Mouse (Mus musculus): ENCODE data around the gene Cdkn1a. TPM values are rescaled to one million over a fixed set of nuclear protein-coding genes. Genes with fewer than 3 reads are reported as not detected.
A peak's percentile ranks its signal among the peaks of the same experiment; 100 is the strongest.

Gene Cdkn1a
- polyA plus RNA-seq, 1 experiment from 2014 or later: 43.3 TPM

DNA sequence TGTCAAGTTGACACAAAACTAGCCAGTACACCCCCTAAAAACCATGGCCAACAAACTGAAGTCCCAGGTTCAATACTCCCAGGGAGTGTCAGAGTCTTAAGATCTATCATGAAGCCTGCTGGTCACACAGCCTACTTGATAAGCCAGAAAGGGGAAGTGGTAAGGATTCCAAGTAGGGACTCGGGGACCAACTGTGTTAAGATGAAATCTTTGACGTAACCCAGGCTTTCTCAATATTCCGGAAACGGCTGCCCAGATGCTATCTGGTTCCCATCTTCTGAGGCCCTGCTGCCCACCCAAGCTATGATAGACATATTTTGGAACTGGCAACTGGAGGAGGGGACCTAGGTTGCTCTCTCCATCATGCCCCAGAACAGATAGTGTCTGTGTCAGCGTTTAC, 20.6 kb downstream of the Cdkn1a start:
- DNase-seq (ENCODE audit: low spot score): no peak
- Histone ChIP-seq H3K9ac (ENCODE audit: low read length) (no peak overlapping the region), H3K4me1 (ENCODE audit: control insufficient read depth, insufficient read depth, low read length) (no peaks in the 10 kb centered on the region), H3K27ac (ENCODE audit: low read depth, low read length) (no peak overlapping the region), H3K4me2 (ENCODE audit: low read length) (no peak overlapping the region), H3K9me3 (replicated peaks; ENCODE audit: control insufficient read depth, low read length) (no peaks in the 10 kb centered on the region), H3K4me3 (ENCODE audit: low read depth, low read length) (no peak overlapping the region), H3K36me3 (ENCODE audit: control insufficient read depth, insufficient read depth, low read length) (no peaks in the 10 kb centered on the region), H3K27me3 (replicated peaks; ENCODE audit: control insufficient read depth, insufficient read depth, low read length) (no peaks in the 10 kb centered on the region)
- no peak for ATAC-seq
- WGBS: 89% methylated on average over 5 of the region's 5 CpGs

DNA sequence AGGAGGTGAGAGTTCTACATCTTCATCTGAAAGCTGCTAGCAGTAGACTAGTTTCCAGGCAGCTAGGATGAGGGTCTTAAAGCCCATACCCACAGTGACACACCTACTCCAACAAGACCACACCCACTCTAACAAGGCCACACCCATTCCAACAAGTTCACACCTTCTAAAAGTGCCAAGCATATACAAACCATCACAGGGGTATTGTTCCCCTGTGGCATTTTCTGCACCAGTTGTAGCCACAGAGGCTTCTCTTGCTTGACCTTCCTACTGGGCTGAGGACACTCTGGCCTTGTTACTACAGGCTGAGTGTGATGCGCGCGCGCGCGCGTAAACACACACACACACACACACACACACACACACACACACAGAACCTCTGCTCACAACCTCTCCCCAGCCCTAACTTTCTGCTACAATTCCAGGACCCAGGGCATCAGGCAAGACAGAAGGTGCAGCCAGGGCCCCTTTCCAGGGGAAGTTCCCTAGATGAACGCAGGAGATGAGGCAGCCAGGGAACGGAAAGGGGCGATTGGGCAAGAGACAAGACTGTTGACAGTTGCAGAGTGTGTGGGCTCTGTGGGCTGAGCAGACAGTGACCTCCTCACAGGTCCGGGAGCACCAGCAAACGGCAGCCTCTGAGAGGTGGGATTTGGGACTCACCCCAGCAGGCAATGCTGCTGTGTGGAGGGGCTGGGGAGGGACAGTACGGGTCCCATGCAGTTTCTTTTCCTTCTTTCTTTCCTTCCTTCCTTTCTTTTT, 23.0 kb downstream of the Cdkn1a start, which contains the start of gene Rab44:
Gene Rab44 (plus strand): TSS at position 555 of the 762 bp plus-strand sequence.
- no peak within 1 kb of the TSS for H3K9ac ChIP-seq (ENCODE audit: low read length)
- no peaks in the 10 kb centered on the region for H3K27me3 ChIP-seq (replicated peaks; ENCODE audit: control insufficient read depth, insufficient read depth, low read length)
- ATAC-seq (no peak), DNase-seq (ENCODE audit: low spot score) (no peak)
- 96% methylated on average over 13 of the region's 13 CpGs for WGBS
- H3K27ac ChIP-seq (ENCODE audit: low read depth, low read length): no peak within 1 kb of the TSS
- no peaks in the 10 kb centered on the region for H3K36me3 ChIP-seq (ENCODE audit: control insufficient read depth, insufficient read depth, low read length)
- no peak within 1 kb of the TSS for H3K4me2 ChIP-seq (ENCODE audit: low read length)
- no peaks in the 10 kb centered on the region for H3K4me1 ChIP-seq (ENCODE audit: control insufficient read depth, insufficient read depth, low read length)
- no peak within 1 kb of the TSS for H3K4me3 ChIP-seq (ENCODE audit: low read depth, low read length)
- no peaks in the 10 kb centered on the region for H3K9me3 ChIP-seq (replicated peaks; ENCODE audit: control insufficient read depth, low read length)

DNA sequence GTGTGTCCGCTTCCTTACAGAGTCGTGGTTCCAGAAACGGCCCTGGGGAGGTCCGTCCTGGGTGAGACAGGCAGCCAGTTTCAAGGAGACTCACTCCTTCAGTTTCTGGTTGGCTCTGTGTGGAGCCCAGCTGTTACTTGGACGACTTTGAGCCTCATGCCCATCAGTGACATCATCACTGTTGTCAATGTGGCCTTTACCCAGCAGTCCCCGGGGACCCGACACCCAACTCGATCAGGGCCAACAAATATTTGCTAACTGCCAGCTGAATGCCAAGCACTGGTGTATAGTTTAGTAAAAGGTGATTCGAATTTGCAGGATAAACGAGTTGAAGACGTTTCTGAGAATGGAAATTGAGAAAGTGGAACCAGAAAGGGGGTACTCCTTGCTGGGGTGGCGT, 25.2 kb downstream of the Cdkn1a start:
- H3K4me2 ChIP-seq (ENCODE audit: low read length): no peak overlapping the region
- no peaks in the 10 kb centered on the region for H3K9me3 ChIP-seq (replicated peaks; ENCODE audit: control insufficient read depth, low read length)
- ATAC-seq: no peak
- H3K4me3 ChIP-seq (ENCODE audit: low read depth, low read length): no peak overlapping the region
- WGBS: 75% methylated on average over 12 of the region's 12 CpGs
- no peak for DNase-seq (ENCODE audit: low spot score)
- no peaks in the 10 kb centered on the region for H3K4me1 ChIP-seq (ENCODE audit: control insufficient read depth, insufficient read depth, low read length)
- no peaks in the 10 kb centered on the region for H3K36me3 ChIP-seq (ENCODE audit: control insufficient read depth, insufficient read depth, low read length)
- H3K27me3 ChIP-seq (replicated peaks; ENCODE audit: control insufficient read depth, insufficient read depth, low read length): no peaks in the 10 kb centered on the region
- no peak overlapping the region for H3K27ac ChIP-seq (ENCODE audit: low read depth, low read length)
- H3K9ac ChIP-seq (ENCODE audit: low read length): no peak overlapping the region

DNA sequence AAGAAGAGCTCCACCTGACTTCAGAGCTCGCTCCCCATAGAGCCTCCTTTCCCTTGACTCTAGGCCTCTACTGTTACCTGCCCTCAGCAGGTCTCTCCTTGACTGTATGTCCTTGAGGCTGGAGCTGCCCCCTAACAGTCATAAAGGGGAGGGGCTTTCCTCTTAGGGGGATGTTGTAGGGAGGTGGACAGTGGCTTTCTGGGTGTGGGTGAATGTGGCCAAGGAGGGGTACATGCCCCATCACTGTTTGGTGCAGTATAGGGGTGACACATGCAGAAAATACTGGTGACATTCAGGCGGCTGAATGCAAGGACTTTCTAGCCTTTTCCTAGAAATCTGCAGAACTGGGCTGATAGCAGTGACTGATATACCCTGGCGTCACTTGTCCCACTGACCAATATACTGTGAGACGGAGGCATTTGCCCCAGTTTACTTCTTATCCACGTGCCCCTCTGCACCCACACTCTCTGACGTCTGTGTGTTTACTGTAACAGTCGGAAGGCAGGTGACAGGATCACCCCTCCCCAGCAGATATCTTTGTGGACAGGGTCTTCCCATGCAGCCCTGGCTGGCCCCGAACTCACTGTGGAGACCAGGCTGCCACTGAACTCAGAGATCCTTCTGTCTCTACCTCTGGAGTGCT, 26.4 kb downstream of the Cdkn1a start:
- Histone ChIP-seq H3K36me3 (ENCODE audit: control insufficient read depth, insufficient read depth, low read length) (no peaks in the 10 kb centered on the region), H3K27me3 (replicated peaks; ENCODE audit: control insufficient read depth, insufficient read depth, low read length) (no peaks in the 10 kb centered on the region), H3K4me3 (ENCODE audit: low read depth, low read length) (no peak overlapping the region), H3K27ac (ENCODE audit: low read depth, low read length) (no peak overlapping the region), H3K4me1 (ENCODE audit: control insufficient read depth, insufficient read depth, low read length) (no peaks in the 10 kb centered on the region), H3K4me2 (ENCODE audit: low read length) (no peak overlapping the region), H3K9me3 (replicated peaks; ENCODE audit: control insufficient read depth, low read length) (no peaks in the 10 kb centered on the region), H3K9ac (ENCODE audit: low read length) (no peak overlapping the region)
- no peak for ATAC-seq
- WGBS: 78% methylated on average over 8 of the region's 8 CpGs
- no peak for DNase-seq (ENCODE audit: low spot score)

DNA sequence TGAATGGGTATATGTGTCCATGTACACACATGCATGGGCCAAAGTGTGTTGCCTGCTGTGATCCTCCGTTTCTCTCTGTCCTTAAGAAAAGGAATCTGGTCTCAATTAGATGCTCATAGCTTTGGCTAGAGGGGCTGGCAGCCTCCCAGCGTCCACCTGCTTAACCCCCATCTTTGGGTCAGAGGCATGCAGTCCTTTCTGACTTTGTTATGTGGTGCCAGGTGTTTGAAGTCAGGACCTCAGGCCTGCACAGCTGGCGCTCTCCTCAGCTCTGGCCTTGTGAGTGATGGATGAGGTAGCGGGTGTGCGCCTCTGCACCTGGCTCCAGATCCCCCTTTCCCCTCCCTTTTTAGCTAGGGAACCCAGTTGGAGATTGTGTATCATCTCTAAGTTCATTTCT, 27.3 kb downstream of the Cdkn1a start:
- Histone ChIP-seq H3K4me2 (ENCODE audit: low read length) (no peak overlapping the region), H3K27me3 (replicated peaks; ENCODE audit: control insufficient read depth, insufficient read depth, low read length) (no peaks in the 10 kb centered on the region), H3K9ac (ENCODE audit: low read length) (no peak overlapping the region), H3K36me3 (ENCODE audit: control insufficient read depth, insufficient read depth, low read length) (no peaks in the 10 kb centered on the region), H3K27ac (ENCODE audit: low read depth, low read length) (no peak overlapping the region), H3K4me1 (ENCODE audit: control insufficient read depth, insufficient read depth, low read length) (no peaks in the 10 kb centered on the region), H3K9me3 (replicated peaks; ENCODE audit: control insufficient read depth, low read length) (no peaks in the 10 kb centered on the region), H3K4me3 (ENCODE audit: low read depth, low read length) (no peak overlapping the region)
- no peak for ATAC-seq
- no peak for DNase-seq (ENCODE audit: low spot score)
- WGBS: 75% methylated on average over 5 of the region's 5 CpGs

DNA sequence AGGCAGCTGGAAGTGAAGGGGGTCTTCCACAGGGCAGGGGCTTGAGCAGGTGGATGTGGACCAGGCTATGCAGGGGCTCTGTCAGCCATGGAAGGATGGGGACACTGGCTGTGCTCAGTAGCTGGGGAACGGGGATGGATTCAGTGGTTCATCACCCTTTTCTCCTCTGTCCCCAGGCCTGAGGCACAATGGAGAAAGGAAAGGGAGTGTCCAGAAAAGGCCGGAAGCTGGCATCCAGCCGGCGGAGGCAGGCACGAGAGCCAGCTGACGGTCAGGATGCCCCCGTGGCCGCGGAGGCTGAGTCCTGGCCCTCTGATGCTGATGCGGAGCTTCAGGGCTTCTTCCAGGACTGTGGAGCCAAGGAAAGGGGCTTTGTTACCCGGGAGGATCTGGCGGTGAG, 29.9 kb downstream of the Cdkn1a start:
- WGBS: 56% methylated on average over 12 of the region's 12 CpGs
- no peak overlapping the region for H3K9ac ChIP-seq (ENCODE audit: low read length)
- no peak overlapping the region for H3K27ac ChIP-seq (ENCODE audit: low read depth, low read length)
- H3K9me3 ChIP-seq (replicated peaks; ENCODE audit: control insufficient read depth, low read length): no peaks in the 10 kb centered on the region
- no peaks in the 10 kb centered on the region for H3K27me3 ChIP-seq (replicated peaks; ENCODE audit: control insufficient read depth, insufficient read depth, low read length)
- H3K4me1 ChIP-seq (ENCODE audit: control insufficient read depth, insufficient read depth, low read length): no peaks in the 10 kb centered on the region
- H3K4me2 ChIP-seq (ENCODE audit: low read length): no peak overlapping the region
- H3K36me3 ChIP-seq (ENCODE audit: control insufficient read depth, insufficient read depth, low read length): no peaks in the 10 kb centered on the region
- ATAC-seq: no peak
- no peak overlapping the region for H3K4me3 ChIP-seq (ENCODE audit: low read depth, low read length)
- DNase-seq (ENCODE audit: low spot score): no peak

DNA sequence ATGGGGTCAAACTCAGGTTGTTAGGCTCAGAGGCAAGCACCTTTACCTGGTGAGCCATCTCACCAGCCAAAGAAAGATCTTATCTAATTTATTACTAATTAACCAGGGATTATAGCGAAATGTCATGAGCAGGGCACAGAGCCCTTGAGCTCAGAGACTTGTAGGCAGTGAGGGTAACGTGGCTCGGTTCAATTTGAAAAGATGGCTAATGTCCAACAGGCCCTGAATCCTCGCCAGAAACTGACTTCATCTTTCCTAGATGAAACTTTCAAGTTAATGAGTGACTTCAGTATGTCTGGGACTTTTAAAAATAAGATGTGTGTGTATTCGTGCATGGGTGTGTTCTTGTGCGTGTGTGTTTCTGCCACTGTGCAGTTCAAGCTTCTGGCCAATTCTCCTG, 32.0 kb downstream of the Cdkn1a start:
- Histone ChIP-seq H3K36me3 (ENCODE audit: control insufficient read depth, insufficient read depth, low read length) (no peaks in the 10 kb centered on the region), H3K4me3 (ENCODE audit: low read depth, low read length) (no peak overlapping the region), H3K4me2 (ENCODE audit: low read length) (no peak overlapping the region), H3K27me3 (replicated peaks; ENCODE audit: control insufficient read depth, insufficient read depth, low read length) (no peaks in the 10 kb centered on the region), H3K4me1 (ENCODE audit: control insufficient read depth, insufficient read depth, low read length) (no peaks in the 10 kb centered on the region), H3K9me3 (replicated peaks; ENCODE audit: control insufficient read depth, low read length) (no peaks in the 10 kb centered on the region), H3K9ac (ENCODE audit: low read length) (no peak overlapping the region), H3K27ac (ENCODE audit: low read depth, low read length) (no peak overlapping the region)
- 66% methylated on average over 6 of the region's 6 CpGs for WGBS
- DNase-seq (ENCODE audit: low spot score) (peak; percentile 8), ATAC-seq (no peak)

DNA sequence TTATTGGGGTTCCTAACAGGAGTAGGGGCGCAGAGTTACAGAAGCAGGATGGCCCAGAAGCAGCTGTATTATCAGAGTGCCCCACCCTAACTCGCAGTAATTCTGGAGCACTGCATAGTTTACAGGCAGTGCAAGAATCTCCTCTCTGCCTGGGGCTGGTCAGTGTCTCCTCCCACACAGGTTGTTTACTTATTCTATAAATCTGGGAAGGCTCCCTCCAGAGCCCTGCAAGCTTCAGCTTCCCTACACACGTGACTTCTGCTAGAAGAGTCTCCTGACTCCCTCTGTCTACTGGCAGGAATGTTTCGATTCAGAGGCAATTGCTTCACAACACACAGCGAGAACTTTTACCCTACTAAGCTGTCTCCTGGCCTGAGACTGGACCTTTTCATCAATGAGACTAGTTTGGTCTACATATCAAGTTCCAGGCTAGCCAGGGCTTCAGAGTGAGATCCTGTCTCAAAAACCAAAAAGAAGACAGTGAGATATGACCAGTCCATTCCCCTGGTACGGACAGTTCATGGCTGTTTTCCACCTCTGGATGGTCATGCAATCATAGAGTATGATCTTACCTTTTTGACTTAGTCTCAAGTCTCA, 32.9 kb downstream of the Cdkn1a start:
- Histone ChIP-seq H3K4me3 (ENCODE audit: low read depth, low read length) (no peak overlapping the region), H3K9me3 (replicated peaks; ENCODE audit: control insufficient read depth, low read length) (no peaks in the 10 kb centered on the region), H3K27me3 (replicated peaks; ENCODE audit: control insufficient read depth, insufficient read depth, low read length) (no peaks in the 10 kb centered on the region), H3K4me1 (ENCODE audit: control insufficient read depth, insufficient read depth, low read length) (no peaks in the 10 kb centered on the region), H3K27ac (ENCODE audit: low read depth, low read length) (no peak overlapping the region), H3K4me2 (ENCODE audit: low read length) (no peak overlapping the region), H3K9ac (ENCODE audit: low read length) (no peak overlapping the region), H3K36me3 (ENCODE audit: control insufficient read depth, insufficient read depth, low read length) (no peaks in the 10 kb centered on the region)
- DNase-seq (ENCODE audit: low spot score) (no peak), ATAC-seq (no peak)
- 84% methylated on average over 6 of the region's 6 CpGs for WGBS

DNA sequence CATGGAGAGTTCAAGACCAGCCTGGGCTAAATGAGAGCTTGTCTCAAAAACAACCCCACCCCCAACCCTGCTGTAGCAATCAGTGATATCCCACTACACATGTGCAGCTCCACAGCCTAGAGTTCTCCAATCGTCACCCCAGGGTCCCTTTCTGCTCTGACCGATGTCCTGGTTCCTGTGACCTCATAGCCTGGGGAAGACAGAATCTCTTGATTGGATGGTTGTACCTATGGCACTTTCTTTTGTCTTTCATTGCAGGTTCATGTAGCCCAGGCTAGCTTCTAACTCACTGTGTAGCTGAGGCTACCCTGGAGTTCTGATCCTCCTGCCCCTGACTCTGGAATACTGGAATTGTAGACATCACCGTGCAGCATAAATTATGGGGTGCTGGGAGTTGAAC, 35.8 kb downstream of the Cdkn1a start:
- 91% methylated on average over 3 of the region's 3 CpGs for WGBS
- ATAC-seq: no peak
- no peak overlapping the region for H3K4me3 ChIP-seq (ENCODE audit: low read depth, low read length)
- no peaks in the 10 kb centered on the region for H3K9me3 ChIP-seq (replicated peaks; ENCODE audit: control insufficient read depth, low read length)
- no peak for DNase-seq (ENCODE audit: low spot score)
- no peaks in the 10 kb centered on the region for H3K36me3 ChIP-seq (ENCODE audit: control insufficient read depth, insufficient read depth, low read length)
- no peak overlapping the region for H3K27ac ChIP-seq (ENCODE audit: low read depth, low read length)
- no peaks in the 10 kb centered on the region for H3K27me3 ChIP-seq (replicated peaks; ENCODE audit: control insufficient read depth, insufficient read depth, low read length)
- no peaks in the 10 kb centered on the region for H3K4me1 ChIP-seq (ENCODE audit: control insufficient read depth, insufficient read depth, low read length)
- H3K4me2 ChIP-seq (ENCODE audit: low read length): no peak overlapping the region
- no peak overlapping the region for H3K9ac ChIP-seq (ENCODE audit: low read length)
